Mouse (Mus musculus) kidney, adult 2 months (tissue): ENCODE results near the gene Ccl25. TPM values are rescaled to one million over a fixed set of nuclear protein-coding genes. Genes with fewer than 3 reads are reported as not detected.
A peak's percentile ranks its signal among the peaks of the same experiment; 100 is the strongest.

Experiments used
- DNase-seq: peaks from one replicate; pipeline ENCODE4 v3.0.0; 2021
- H3K27ac ChIP-seq: fragments of 200-500 bp; 2 replicates; pipeline ENCODE4 v1.5.1; 2012; ENCODE audit warnings: low read depth, low read length, control low read depth, inconsistent platforms; ENCODE audit not compliant: insufficient read depth
- H3K27me3 ChIP-seq: fragments of 200-500 bp; replicated peaks from 2 replicates; pipeline ENCODE4 v1.6.1; 2012; ENCODE audit warnings: mild to moderate bottlenecking, moderate library complexity, low read length, inconsistent platforms; ENCODE audit not compliant: control insufficient read depth, insufficient read depth
- H3K36me3 ChIP-seq: fragments of 200-500 bp; 2 replicates; pipeline ENCODE4 v1.6.1; 2012; ENCODE audit warnings: mild to moderate bottlenecking, moderate library complexity, low read length, inconsistent platforms; ENCODE audit not compliant: control insufficient read depth, insufficient read depth
- H3K4me1 ChIP-seq: fragments of 200-500 bp; 2 replicates; pipeline ENCODE4 v1.6.1; 2011; ENCODE audit warnings: low read length; ENCODE audit not compliant: control insufficient read depth, insufficient read depth
- H3K4me3 ChIP-seq: fragments of 200-500 bp; 2 replicates; pipeline ENCODE4 v1.5.1; 2011; ENCODE audit warnings: mild to moderate bottlenecking, low read depth, low read length, control low read depth; ENCODE audit not compliant: insufficient read depth
- CTCF ChIP-seq: fragments of 200-500 bp; conservative IDR thresholded peaks from 2 replicates; pipeline ENCODE4 v1.5.1; 2011; ENCODE audit warnings: low read depth, mild to moderate bottlenecking, control low read depth, low read length, moderate library complexity, mixed read lengths; ENCODE audit not compliant: insufficient read depth, insufficient read length
- POLR2A ChIP-seq: fragments of 200-500 bp; IDR thresholded peaks from one replicate; pipeline ENCODE4 v1.6.1; 2011; ENCODE audit warnings: low read depth, low read length, control low read depth
- WGBS: fragments of 180-500 bp; shearing (Covaris S2); methylation state at CpG from one replicate; pipeline ENCODE4 v1.1.7; 2018; 5-methylcytosine and 5-hydroxymethylcytosine counted together
- polyA plus RNA-seq: library from polyadenylated mRNA; depleted of rRNA; stranded (reverse); fragments of >200 nt; gene quantifications from 2 replicates; pipeline ENCODE4 v1.2.3, GENCODE M21; 2012

The Ccl25 gene
- polyA plus RNA-seq, 1 experiment, result 5.2 TPM

DNA sequence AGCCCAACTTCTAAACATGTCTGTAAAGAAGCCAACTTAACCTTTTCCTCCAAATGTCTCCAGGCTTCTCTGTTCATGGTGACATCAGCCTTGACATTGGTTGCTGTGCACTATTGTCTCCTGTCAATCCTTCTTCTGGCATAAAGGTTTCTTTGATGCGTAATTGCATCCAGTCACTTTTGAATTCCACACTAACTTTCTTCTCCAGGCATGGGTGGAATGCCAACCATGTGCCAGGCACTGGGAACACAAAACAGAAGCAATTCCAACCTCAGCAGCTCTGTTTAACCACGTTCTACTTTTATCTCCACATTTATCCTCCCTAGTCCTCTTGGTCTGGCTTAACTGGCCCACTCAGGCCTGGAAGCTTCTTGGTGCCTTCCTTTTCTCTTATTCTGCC, 4.0 kb upstream of the Ccl25 start:
- peak; percentile 26 for DNase-seq
- 38% methylated on average over 2 of the region's 2 CpGs for WGBS
- no peaks in the 10 kb centered on the region for H3K27me3 ChIP-seq

DNA sequence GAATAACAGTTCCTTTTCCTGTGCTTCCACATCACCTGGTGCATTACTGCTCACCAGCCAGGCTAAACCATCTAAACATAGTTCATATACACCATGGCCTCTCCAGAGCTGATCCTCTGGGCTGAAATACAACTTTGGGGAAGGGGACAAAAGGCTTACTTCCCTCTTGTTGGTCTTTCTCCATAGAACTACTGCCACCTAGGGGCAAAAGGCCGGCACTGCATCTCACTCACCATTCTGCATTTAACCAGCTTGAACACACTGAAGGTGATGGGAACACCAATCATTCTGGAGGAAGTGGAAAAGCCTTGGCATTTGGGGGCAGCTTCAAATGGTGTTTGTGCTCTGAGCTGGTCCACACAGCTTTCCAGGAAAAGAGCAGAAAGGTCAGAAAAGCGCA, 2.5 kb upstream of the Ccl25 start:
- H3K27ac ChIP-seq, result no peak overlapping the region
- H3K27me3 ChIP-seq, result no peaks in the 10 kb centered on the region
- no peaks in the 10 kb centered on the region for H3K36me3 ChIP-seq
- 27% methylated on average over 2 of the region's 2 CpGs for WGBS
- TF ChIP-seq CTCF (peak; percentile 92), POLR2A (no peak)
- peak; percentile 89 for DNase-seq
- H3K4me3 ChIP-seq, result no peak overlapping the region
- peaks cover 53% of the 10 kb centered on the region for H3K4me1 ChIP-seq

More for the DNA sequence above, 4.0 kb upstream of the Ccl25 start:
- H3K4me1 ChIP-seq, result peaks cover 53% of the 10 kb centered on the region
- peak overlapping the region; percentile 63 for H3K27ac ChIP-seq
- no peaks in the 10 kb centered on the region for H3K36me3 ChIP-seq
- TF ChIP-seq POLR2A (no peak), CTCF (no peak)
- H3K4me3 ChIP-seq, result no peak overlapping the region

DNA sequence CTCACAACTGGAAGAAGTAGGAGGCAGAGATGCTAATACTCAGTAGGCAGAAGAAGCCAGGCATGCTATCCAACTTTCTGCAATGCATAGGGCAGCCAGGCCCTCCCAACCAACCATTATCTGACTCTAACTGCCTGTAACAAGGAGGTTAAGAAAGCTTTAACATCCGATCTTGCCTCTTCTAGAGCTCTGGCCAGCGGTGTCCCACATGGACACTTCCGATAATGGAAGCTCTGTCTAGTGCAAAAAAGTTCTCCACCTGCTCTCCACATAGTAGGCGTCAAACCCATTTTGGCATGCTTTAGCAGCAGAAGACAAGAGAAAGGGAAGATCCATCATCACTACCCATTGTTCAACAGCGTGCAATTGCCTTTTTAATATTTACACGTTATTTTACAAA, 1.1 kb upstream of the Ccl25 start:
- H3K27me3 ChIP-seq, result no peaks in the 10 kb centered on the region
- DNase-seq, result no peak
- WGBS, result 2% methylated on average over 6 of the region's 6 CpGs
- TF ChIP-seq POLR2A (no peak), CTCF (no peak)
- H3K4me3 ChIP-seq, result peak overlapping the region; percentile 75
- no peak overlapping the region for H3K27ac ChIP-seq
- peaks cover 44% of the 10 kb centered on the region for H3K4me1 ChIP-seq
- no peaks in the 10 kb centered on the region for H3K36me3 ChIP-seq

DNA sequence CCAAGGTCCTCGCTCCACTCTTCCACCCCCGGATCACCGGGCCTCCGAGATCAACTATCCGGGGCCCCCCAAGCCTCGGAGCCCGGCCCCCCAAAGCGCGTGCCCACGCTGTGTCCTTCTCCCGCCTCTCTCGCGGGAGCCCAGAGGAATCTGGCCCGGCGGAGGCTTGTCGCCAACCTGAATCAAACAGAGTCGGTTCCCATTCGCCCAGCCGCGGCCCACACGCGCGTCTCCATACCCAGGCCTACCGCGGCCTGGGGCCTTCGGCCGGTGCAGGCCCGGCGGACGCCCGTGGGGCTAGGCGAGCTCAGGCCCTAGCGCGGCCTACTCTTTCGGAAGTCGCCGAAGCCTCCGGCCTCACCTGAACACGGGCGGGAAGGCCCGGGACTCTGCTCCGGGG, 485 bp upstream of the Ccl25 start:
- Histone ChIP-seq H3K27ac (peak overlapping the region; percentile 65), H3K4me3 (peak overlapping the region; percentile 75), H3K36me3 (no peaks in the 10 kb centered on the region; the same call in 1 of the 2 replicates), H3K27me3 (no peaks in the 10 kb centered on the region), H3K4me1 (peaks cover 38% of the 10 kb centered on the region)
- WGBS, result under 1% methylated on average over 42 of the region's 42 CpGs
- DNase-seq, result no peak
- TF ChIP-seq POLR2A (no peak), CTCF (no peak)

DNA sequence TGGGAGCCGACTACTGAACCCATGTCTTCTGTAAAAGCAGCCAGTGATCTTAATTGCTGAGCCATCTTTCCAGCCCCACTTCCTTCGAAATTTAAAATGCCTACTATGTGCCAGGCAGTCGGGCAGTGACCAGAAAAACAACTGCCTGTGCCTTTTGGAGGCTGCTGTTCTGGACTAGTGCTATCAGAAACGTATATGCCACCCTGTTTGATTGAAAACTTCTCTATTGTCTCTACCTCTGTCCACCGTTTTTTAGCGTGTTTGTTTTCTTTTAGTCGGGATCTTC, 684 bp downstream of the Ccl25 start:
- TF ChIP-seq POLR2A (no peak), CTCF (no peak)
- peaks cover 28% of the 10 kb centered on the region for H3K4me1 ChIP-seq
- no peak for DNase-seq
- H3K4me3 ChIP-seq, result peak overlapping the region; percentile 82
- no peak overlapping the region for H3K27ac ChIP-seq
- no peaks in the 10 kb centered on the region for H3K27me3 ChIP-seq
- WGBS, result 33% methylated on average over 7 of the region's 7 CpGs
- no peaks in the 10 kb centered on the region; the same call in 1 of the 2 replicates for H3K36me3 ChIP-seq

DNA sequence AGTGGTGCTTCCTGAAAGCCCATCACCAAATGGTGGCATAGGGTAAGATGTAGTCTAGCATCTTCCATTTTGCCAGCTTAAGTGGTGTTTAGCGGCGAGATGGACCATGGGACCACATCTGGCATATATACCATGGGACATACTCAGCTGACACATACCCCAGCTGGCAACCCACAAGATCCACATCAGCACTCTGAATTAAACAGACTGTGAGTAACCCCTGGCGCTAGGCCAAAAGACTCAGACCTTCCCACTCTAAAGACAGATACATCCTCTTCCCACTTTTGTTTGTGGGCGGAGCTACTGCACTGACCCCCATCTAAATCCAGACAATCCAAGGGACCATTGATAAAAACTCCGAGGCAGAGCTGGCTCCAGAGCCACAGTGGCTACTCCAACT, 4.0 kb downstream of the Ccl25 start:
- H3K36me3 ChIP-seq, result peaks cover 5% of the 10 kb centered on the region; the same call in 1 of the 2 replicates
- no peak for DNase-seq
- TF ChIP-seq CTCF (no peak), POLR2A (no peak)
- no peak overlapping the region for H3K4me3 ChIP-seq
- WGBS, result 92% methylated on average over 5 of the region's 5 CpGs
- H3K4me1 ChIP-seq, result peaks cover 1% of the 10 kb centered on the region; the same call in 1 of the 2 replicates
- H3K27me3 ChIP-seq, result no peaks in the 10 kb centered on the region
- H3K27ac ChIP-seq, result no peak overlapping the region

DNA sequence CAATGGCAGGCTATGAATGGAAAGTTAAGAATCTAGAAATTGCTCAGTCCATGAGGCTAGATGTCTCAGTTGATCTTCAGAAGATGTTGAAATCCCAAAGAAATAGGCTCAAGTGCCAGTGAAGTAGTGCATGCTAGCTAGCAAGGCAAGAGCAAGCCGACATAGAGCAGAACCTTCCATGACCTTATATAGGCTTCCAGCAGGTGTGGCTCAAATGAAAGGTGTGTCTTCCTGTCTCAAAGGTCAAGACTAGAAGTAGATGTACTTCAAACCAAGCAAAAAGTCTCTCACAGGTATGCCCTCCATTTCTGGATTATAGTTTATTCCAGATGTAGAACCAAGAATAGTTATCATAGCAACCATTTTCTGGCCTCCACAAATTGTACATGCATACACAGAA, 9.0 kb downstream of the Ccl25 start:
- H3K36me3 ChIP-seq, result peaks cover 10% of the 10 kb centered on the region
- 82% methylated on average over 1 of the region's 1 CpGs for WGBS
- no peak overlapping the region for H3K4me3 ChIP-seq
- DNase-seq, result no peak
- no peaks in the 10 kb centered on the region for H3K4me1 ChIP-seq
- TF ChIP-seq POLR2A (no peak), CTCF (no peak)
- H3K27me3 ChIP-seq, result no peaks in the 10 kb centered on the region
- no peak overlapping the region for H3K27ac ChIP-seq

DNA sequence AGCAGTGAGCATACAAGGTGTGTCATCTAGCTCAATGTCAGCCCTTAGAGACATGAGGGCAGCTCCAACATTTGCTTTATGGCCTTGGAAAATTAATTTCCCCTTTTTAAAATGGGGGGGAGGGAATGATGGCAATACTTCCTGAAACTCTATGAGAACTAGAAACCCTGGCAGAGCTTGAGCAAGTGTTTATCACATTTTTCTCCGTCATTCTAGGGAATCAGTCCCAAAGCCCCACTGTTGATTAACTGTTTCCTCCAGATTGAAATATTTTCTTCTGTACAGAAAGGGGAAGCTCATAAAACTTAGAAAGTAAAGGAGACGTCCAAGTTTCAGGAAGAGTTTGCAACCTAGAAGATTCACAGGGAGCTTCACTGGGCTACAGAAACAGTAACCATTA, 10.7 kb downstream of the Ccl25 start:
- Histone ChIP-seq H3K4me3 (no peak overlapping the region), H3K36me3 (peaks cover 10% of the 10 kb centered on the region), H3K27me3 (no peaks in the 10 kb centered on the region), H3K4me1 (no peaks in the 10 kb centered on the region), H3K27ac (no peak overlapping the region)
- WGBS, result 68% methylated on average over 2 of the region's 2 CpGs
- DNase-seq, result no peak
- TF ChIP-seq POLR2A (no peak), CTCF (no peak)
